Mouse (Mus musculus): Measurements from ENCODE around the gene Bola1. TPM values are rescaled to one million over a fixed set of nuclear protein-coding genes. Genes with fewer than 3 reads are reported as not detected.

Bola1 gene
- polyA plus RNA-seq, 1 experiment: 114 TPM

DNA sequence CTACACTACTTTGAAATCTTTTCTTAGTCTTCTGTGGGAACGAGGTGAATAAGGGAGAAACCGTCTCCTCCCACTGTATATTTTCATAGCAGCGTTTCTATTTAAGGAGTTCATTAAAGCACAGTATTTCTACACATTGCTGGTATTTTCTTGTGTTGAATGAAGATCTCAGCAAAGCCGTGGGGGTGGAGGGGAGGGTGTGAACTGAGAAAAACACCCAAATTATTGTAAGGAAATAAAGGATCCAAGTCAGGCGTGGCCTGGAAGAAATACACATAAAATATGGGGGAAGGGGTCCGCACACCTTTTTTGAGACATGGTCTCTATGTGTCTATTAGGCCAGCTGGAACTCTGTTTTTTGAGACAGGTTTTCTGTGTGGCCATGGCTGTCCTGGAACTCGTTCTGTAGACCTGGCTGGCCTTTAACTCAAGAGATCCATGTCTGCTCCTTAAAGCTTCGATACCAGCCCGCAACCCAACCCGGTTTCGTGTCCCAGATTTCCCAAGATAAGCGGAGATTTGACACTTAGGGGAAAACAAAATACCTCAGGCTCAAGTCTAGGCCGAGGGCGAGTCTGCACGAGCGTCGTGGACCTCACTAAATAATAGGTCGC lies 47.8 kb downstream of the Bola1 start:
- H3K9me3 ChIP-seq: no peaks in the 10 kb centered on the region
- TF ChIP-seq FLI1 (IDR thresholded peaks at IDR 0.05; ENCODE audit: low read length) (no peak), GATA1 (IDR thresholded peaks at IDR 0.05; ENCODE audit: borderline replicate concordance, low read length) (no peak)
- peak overlapping the region; percentile 95 for H3K4me3 ChIP-seq (replicated peaks)
- H3K4me1 ChIP-seq: peaks cover 73% of the 10 kb centered on the region
- no peaks in the 10 kb centered on the region for H3K27me3 ChIP-seq (replicated peaks)
- H3K36me3 ChIP-seq (replicated peaks; ENCODE audit: low read length): peaks cover 65% of the 10 kb centered on the region

DNA sequence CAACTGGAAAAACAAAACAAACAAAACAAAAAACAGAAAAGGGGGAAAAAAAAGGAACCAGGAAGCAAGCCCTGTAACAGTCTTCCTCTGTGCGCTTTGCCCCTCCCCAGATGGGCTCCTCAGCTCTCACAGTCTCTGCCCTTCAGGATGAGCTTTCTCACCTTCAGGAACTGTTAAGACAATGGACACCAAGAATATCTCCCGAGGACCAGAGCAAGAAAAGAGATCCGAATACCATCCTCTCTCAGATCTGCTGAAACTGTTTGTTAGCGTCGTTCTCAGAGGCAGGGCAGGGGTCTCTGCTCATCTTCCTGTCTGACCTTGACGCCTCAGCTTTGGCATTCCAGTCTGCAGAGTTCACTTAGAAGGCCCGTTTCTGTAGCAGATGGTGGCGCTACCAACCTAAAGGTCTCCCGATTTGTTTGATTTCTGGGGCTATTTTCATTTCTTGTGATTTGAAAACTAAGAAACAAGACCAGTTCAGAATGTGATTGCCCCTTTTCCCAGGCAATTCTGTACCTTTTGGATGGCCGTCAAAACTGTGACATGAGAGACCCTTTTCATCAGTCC lies 48.4 kb downstream of the Bola1 start:
- peaks cover 59% of the 10 kb centered on the region for H3K36me3 ChIP-seq (replicated peaks; ENCODE audit: low read length)
- TF ChIP-seq FLI1 (IDR thresholded peaks at IDR 0.05; ENCODE audit: low read length): no peak
- TF ChIP-seq GATA1 (IDR thresholded peaks at IDR 0.05; ENCODE audit: borderline replicate concordance, low read length): no peak
- H3K4me1 ChIP-seq: peaks cover 66% of the 10 kb centered on the region
- peak overlapping the region; percentile 95 for H3K4me3 ChIP-seq (replicated peaks)
- no peaks in the 10 kb centered on the region for H3K27me3 ChIP-seq (replicated peaks)
- H3K9me3 ChIP-seq: no peaks in the 10 kb centered on the region

DNA sequence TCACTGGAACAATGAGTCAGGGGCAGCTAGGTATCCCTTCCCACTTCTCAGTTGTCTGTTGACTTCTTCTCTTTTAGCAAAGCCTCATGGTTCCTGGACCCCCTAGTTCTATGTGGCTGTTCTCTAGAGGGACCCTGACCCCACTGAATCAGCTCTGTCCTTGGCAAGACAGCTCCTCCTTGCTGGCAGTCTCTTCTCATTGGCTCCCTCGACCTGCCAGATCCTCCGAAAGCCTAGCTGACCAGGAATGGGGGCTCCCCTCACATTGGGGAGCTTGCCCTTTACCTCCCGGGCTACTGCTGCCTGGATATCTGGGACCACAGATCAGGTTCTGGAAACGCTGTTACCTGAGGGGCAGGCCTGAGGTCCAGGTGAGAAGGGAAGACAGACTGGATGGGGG lies 49.2 kb downstream of the Bola1 start:
- Histone ChIP-seq H3K4me1 (peaks cover 58% of the 10 kb centered on the region), H3K4me3 (replicated peaks) (peak overlapping the region; percentile 53), H3K36me3 (replicated peaks; ENCODE audit: low read length) (peaks cover 53% of the 10 kb centered on the region), H3K27me3 (replicated peaks) (no peaks in the 10 kb centered on the region), H3K9me3 (no peaks in the 10 kb centered on the region)
- TF ChIP-seq GATA1 (IDR thresholded peaks at IDR 0.05; ENCODE audit: borderline replicate concordance, low read length) (no peak), FLI1 (IDR thresholded peaks at IDR 0.05; ENCODE audit: low read length) (no peak)

- peaks cover 6% of the 10 kb centered on the region for H3K27me3 ChIP-seq (replicated peaks)
- TF ChIP-seq FLI1 (IDR thresholded peaks at IDR 0.05; ENCODE audit: low read length) (no peak), GATA1 (IDR thresholded peaks at IDR 0.05; ENCODE audit: borderline replicate concordance, low read length) (no peak)
- no peaks in the 10 kb centered on the region for H3K9me3 ChIP-seq
- peaks cover 42% of the 10 kb centered on the region for H3K4me1 ChIP-seq
- no peak overlapping the region for H3K4me3 ChIP-seq (replicated peaks)
- peaks cover 42% of the 10 kb centered on the region for H3K36me3 ChIP-seq (replicated peaks; ENCODE audit: low read length)
These were observed 50.9 kb downstream of the Bola1 start for GRCm38 (mm10) chr3:96168466-96169158.

- Histone ChIP-seq H3K27me3 (replicated peaks) (peaks cover 13% of the 10 kb centered on the region), H3K36me3 (replicated peaks; ENCODE audit: low read length) (peaks cover 10% of the 10 kb centered on the region), H3K4me1 (peaks cover 34% of the 10 kb centered on the region), H3K4me3 (replicated peaks) (no peak overlapping the region), H3K9me3 (no peaks in the 10 kb centered on the region)
- TF ChIP-seq FLI1 (IDR thresholded peaks at IDR 0.05; ENCODE audit: low read length) (no peak), GATA1 (IDR thresholded peaks at IDR 0.05; ENCODE audit: borderline replicate concordance, low read length) (no peak)
These were observed 56.5 kb downstream of the Bola1 start for GRCm38 (mm10) chr3:96163040-96163439.

DNA sequence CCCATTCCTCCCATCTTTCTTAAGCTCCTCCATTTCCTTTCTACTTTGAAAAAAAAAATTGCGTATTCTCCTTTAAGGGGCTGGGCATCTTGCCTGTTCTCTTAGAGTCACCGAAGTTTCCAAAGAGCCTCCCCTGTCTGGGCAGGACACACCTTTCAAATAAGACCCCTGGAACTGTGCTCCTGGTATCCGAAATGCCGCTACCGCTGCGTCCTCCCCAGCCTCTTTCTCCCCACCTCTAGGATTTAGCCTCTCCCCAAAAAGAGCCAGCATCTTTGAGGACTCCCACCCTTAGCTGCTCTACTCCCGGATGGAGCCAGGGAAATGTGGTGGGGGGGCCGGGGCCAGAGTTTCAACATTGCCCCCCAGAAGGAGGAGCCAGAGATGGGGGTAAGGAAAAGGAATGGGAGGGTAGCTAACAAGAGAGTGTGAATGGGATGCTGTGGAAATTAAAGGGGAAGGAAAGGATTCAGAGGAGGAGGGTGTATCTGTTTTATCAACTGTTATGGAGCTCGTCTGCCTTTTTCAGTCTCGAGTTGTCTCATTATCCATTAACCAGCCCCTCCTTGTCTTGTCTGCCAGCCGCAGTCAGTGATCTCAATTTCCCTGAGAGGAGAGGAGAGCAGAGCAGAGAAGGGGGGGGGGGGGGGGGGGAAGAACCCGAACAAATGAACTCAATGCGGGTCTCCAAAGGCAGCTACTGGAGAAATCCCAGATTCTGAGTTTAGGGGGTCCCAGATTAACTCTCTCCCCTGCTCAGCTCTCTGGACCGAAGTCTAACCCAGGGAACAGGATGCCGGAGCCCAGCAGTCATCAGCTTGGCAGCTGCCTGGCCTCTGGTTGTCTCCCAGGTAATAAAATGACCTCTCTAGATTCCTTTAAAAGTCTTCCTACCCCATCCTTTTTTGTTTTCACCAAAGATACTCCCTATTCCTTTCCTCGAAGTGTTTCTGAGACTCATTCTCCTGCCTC lies 57.4 kb downstream of the Bola1 start, which contains the start of gene Mtmr11:
Gene Mtmr11 (plus strand): TSS at position 136 of the 972 bp plus-strand sequence.
- peaks cover 13% of the 10 kb centered on the region for H3K27me3 ChIP-seq (replicated peaks)
- peaks cover 33% of the 10 kb centered on the region for H3K4me1 ChIP-seq
- H3K9me3 ChIP-seq: no peaks in the 10 kb centered on the region
- TF ChIP-seq FLI1 (IDR thresholded peaks at IDR 0.05; ENCODE audit: low read length): no peak
- H3K4me3 ChIP-seq (replicated peaks): peak within 1 kb of the TSS; percentile 89
- peaks cover 8% of the 10 kb centered on the region for H3K36me3 ChIP-seq (replicated peaks; ENCODE audit: low read length)

DNA sequence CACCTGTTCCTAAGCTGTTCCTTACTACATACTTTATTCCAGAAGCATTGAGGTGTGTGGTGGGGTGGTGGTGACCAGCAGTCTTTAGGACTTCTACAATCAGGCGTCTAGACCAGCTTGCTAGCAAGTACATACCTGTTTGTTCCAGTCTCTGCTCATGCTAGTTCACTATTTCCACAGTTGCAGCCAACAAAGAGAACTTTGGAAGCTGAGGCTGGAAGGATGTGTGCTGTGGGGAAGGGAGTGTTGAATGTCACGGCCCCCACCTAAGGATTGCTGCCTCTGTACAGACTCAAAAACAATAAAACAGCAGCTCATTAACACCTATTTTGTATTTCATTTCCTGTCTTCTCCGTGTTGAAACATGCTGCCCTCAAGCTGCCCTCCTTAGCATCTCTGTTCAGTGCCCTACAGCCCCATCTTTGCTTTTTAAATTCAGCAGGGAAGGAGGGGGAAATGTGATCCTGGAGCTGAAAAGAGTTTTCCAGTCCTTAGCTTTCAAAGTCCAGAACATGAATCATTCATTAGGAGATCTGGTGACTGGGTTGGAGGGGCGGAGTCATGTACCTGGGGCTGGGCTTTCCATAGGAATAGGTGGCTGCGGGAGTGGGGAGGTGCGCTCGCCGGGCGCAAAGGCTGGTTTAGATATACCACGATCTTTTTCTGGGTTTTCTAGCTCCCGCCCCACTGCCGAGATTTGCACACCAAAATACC lies 58.5 kb downstream of the Bola1 start:
- H3K27me3 ChIP-seq (replicated peaks): peaks cover 13% of the 10 kb centered on the region
- TF ChIP-seq FLI1 (IDR thresholded peaks at IDR 0.05; ENCODE audit: low read length) (no peak), GATA1 (IDR thresholded peaks at IDR 0.05; ENCODE audit: borderline replicate concordance, low read length) (no peak)
- H3K36me3 ChIP-seq (replicated peaks; ENCODE audit: low read length): peaks cover 20% of the 10 kb centered on the region
- peak overlapping the region; percentile 89 for H3K4me3 ChIP-seq (replicated peaks)
- no peaks in the 10 kb centered on the region for H3K9me3 ChIP-seq
- H3K4me1 ChIP-seq: peaks cover 33% of the 10 kb centered on the region

DNA sequence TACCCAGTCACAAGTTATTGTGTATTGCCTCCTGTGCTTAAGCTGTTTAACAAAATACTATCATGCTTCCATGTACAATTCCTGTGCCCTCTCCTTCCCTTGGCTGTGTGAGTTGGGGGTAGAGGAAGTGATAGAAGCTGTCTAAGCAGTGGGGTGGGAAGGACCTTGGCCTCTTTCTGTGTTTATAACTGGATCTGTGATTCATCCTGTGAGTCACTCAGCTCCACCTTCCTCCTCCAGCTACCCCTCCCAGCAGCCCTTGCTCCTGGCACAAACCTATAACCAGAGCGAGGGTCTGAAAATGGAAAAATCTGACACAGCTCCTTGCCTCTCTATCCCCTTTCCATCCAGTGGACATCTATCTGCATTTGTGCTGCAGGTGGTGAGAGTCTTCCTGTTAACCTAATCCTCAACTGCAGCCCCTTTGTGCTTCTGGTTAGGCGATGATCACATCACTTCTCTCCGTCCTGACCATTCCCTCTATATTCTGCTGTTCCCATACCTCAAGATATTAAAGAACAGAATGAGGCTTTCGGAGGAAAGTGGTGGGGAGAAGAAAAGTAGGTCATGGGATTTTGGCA lies 59.2 kb downstream of the Bola1 start:
- TF ChIP-seq GATA1 (IDR thresholded peaks at IDR 0.05; ENCODE audit: borderline replicate concordance, low read length): no peak
- TF ChIP-seq FLI1 (IDR thresholded peaks at IDR 0.05; ENCODE audit: low read length): no peak
- Histone ChIP-seq H3K9me3 (no peaks in the 10 kb centered on the region), H3K4me1 (peaks cover 33% of the 10 kb centered on the region), H3K27me3 (replicated peaks) (peaks cover 13% of the 10 kb centered on the region), H3K36me3 (replicated peaks; ENCODE audit: low read length) (peaks cover 26% of the 10 kb centered on the region), H3K4me3 (replicated peaks) (peak overlapping the region; percentile 89)
